Mouse (Mus musculus) cerebellum, adult 2 months (tissue): ENCODE data around the gene Mip. TPM values are rescaled to one million over a fixed set of nuclear protein-coding genes. Genes with fewer than 3 reads are reported as not detected.

Source experiments
- DNase-seq, 2 experiments: peaks; one replicate each; pipeline ENCODE4 v3.0.0; 2021
- H3K27ac ChIP-seq: fragments of 200-500 bp; 2 replicates; pipeline ENCODE4 v1.5.1; 2012; ENCODE audit warnings: low read length, control low read depth, inconsistent platforms; ENCODE audit not compliant: insufficient read depth
- H3K27me3 ChIP-seq: fragments of 200-500 bp; 2 replicates; pipeline ENCODE4 v1.6.1; 2012; ENCODE audit warnings: inconsistent platforms, mild to moderate bottlenecking, low read length, moderate library complexity; ENCODE audit not compliant: control insufficient read depth, insufficient read depth
- H3K4me1 ChIP-seq: fragments of 200-500 bp; 2 replicates; pipeline ENCODE4 v1.6.1; 2011; ENCODE audit warnings: low read length; ENCODE audit not compliant: control insufficient read depth, insufficient read depth
- H3K4me3 ChIP-seq: fragments of 200-500 bp; replicated peaks from 2 replicates; pipeline ENCODE3; 2011; ENCODE audit warnings: mild to moderate bottlenecking, low read depth, low read length, control low read depth; ENCODE audit not compliant: insufficient read depth
- CTCF ChIP-seq: fragments of 200-500 bp; IDR thresholded peaks from 2 replicates; pipeline ENCODE4 v1.5.1; 2011; ENCODE audit warnings: low read depth, mild to moderate bottlenecking, control low read depth, low read length, moderate library complexity, borderline replicate concordance; ENCODE audit not compliant: insufficient read depth
- POLR2A ChIP-seq: fragments of 200-500 bp; IDR thresholded peaks from 2 replicates; pipeline ENCODE4 v1.6.1; 2011; ENCODE audit warnings: low read length, control low read depth, borderline replicate concordance; ENCODE audit not compliant: insufficient read depth
- WGBS: fragments of 180-500 bp; shearing (Covaris S2); methylation state at CpG from one replicate; pipeline ENCODE4 v1.1.7; 2018; 5-methylcytosine and 5-hydroxymethylcytosine counted together
- polyA plus RNA-seq: library from polyadenylated mRNA; depleted of rRNA; stranded (reverse); fragments of >200 nt; gene quantifications from 2 replicates; pipeline ENCODE4 v1.2.3, GENCODE M21; 2012

The Mip gene
- polyA plus RNA-seq, 1 experiment: not detected

- 89% methylated on average over 15 of the region's 15 CpGs for WGBS
- Histone ChIP-seq H3K4me1 (no peaks in the 10 kb centered on the region; the same call in 1 of the 2 replicates), H3K27me3 (no peaks in the 10 kb centered on the region), H3K27ac (no peak overlapping the region), H3K4me3 (no peak overlapping the region)
- no peak for DNase-seq
- TF ChIP-seq POLR2A (no peak), CTCF (no peak)
Measured at GRCm38 (mm10) chr10:128204941-128205340, 20.7 kb upstream of the Mip start.

- Histone ChIP-seq H3K27ac (no peak overlapping the region), H3K27me3 (no peaks in the 10 kb centered on the region), H3K4me1 (peaks cover 2% of the 10 kb centered on the region; the same call in 1 of the 2 replicates), H3K4me3 (no peak overlapping the region)
- TF ChIP-seq CTCF (no peak), POLR2A (no peak)
- no peak for DNase-seq
- 78% methylated on average over 10 of the region's 10 CpGs for WGBS
Measured at GRCm38 (mm10) chr10:128208326-128208725, 17.3 kb upstream of the Mip start.

GRCm38 (mm10) chr10:128209311-128210009 is 16.2 kb upstream of the Mip start:
- WGBS: 89% methylated on average over 11 of the region's 11 CpGs
- TF ChIP-seq POLR2A: no peak
- TF ChIP-seq CTCF: no peak
- peaks cover 2% of the 10 kb centered on the region; the same call in 1 of the 2 replicates for H3K4me1 ChIP-seq
- H3K4me3 ChIP-seq: no peak overlapping the region
- DNase-seq: no peak
- H3K27ac ChIP-seq: no peak overlapping the region
- H3K27me3 ChIP-seq: no peaks in the 10 kb centered on the region

GRCm38 (mm10) chr10:128210131-128210530 is 15.5 kb upstream of the Mip start:
- TF ChIP-seq CTCF (no peak), POLR2A (no peak)
- 25% methylated on average over 2 of the region's 2 CpGs for WGBS
- DNase-seq: no peak
- Histone ChIP-seq H3K27ac (no peak overlapping the region), H3K4me3 (no peak overlapping the region), H3K4me1 (peaks cover 2% of the 10 kb centered on the region; the same call in 1 of the 2 replicates), H3K27me3 (no peaks in the 10 kb centered on the region)

- Histone ChIP-seq H3K4me3 (peak overlapping the region; percentile 86), H3K27ac (no peak overlapping the region), H3K27me3 (no peaks in the 10 kb centered on the region), H3K4me1 (peaks cover 2% of the 10 kb centered on the region; the same call in 1 of the 2 replicates)
- DNase-seq: peak; percentile 28 to 38
- WGBS: 7% methylated on average over 14 of the region's 14 CpGs
- no peak for TF ChIP-seq POLR2A
- TF ChIP-seq CTCF: no peak
Measured at GRCm38 (mm10) chr10:128210954-128211353, 14.7 kb upstream of the Mip start.

- Histone ChIP-seq H3K4me1 (peaks cover 2% of the 10 kb centered on the region; the same call in 1 of the 2 replicates), H3K4me3 (peak within 1 kb of the TSS; percentile 86), H3K27ac (peak within 1 kb of the TSS; percentile 30; the same call in 1 of the 2 replicates), H3K27me3 (no peaks in the 10 kb centered on the region)
- TF ChIP-seq CTCF (no peak; the same call in 1 of the 2 replicates), POLR2A (peak; percentile 85; the same call in 1 of the 2 replicates)
- under 1% methylated on average over 30 of the region's 30 CpGs for WGBS
- peak; percentile 89 to 91 for DNase-seq
Measured at GRCm38 (mm10) chr10:128211390-128212108, 14.1 kb upstream of the Mip start, which contains the start of gene Spryd4. Spryd4 (minus strand) TSS chr10:128211807.

GRCm38 (mm10) chr10:128212148-128212547 is 13.5 kb upstream of the Mip start:
- Histone ChIP-seq H3K27ac (peak overlapping the region; percentile 30; the same call in 1 of the 2 replicates), H3K4me3 (peak overlapping the region; percentile 86), H3K27me3 (no peaks in the 10 kb centered on the region), H3K4me1 (peaks cover 2% of the 10 kb centered on the region; the same call in 1 of the 2 replicates)
- TF ChIP-seq POLR2A (no peak), CTCF (no peak)
- 41% methylated on average over 6 of the region's 6 CpGs for WGBS
- DNase-seq: no peak
